20 mouse cellular contexts compared by ENCODE assay signal in the genomic region with DNA sequence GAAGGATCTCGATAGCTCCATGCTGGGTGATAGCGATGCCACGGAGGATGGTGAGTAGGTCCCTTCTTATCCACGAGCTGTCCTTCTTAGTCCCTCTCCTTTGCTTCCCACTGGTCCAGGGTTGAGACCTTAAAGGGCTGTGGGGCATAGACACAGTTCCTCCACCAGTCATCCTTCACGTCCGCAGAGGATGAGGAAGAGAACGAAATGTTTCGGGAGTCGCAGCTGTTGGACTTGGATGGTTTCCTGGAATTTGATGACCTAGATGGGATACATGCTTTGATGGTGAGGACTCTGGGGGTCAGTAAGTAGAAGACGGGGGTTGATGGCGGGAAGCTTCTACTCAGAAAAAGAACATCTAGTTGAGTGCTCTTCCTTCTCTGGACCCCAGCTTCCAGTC. TPM values are rescaled to one million over a fixed set of nuclear protein-coding genes. Genes with fewer than 3 reads are reported as not detected.
"Had no signal": no experiment of that assay in that cellular context is flagged by ENCODE, and none has a peak within 500 bp of the region (broad histone marks: within the 10 kb centered on the region; RNA-seq: fewer than 3 reads in every experiment).

No protein-coding gene starts in this region.

- H3K4me3 ChIP-seq: midbrain, embryonic 10.5 days; midbrain, embryonic 13.5 days; myocyte; neural tube, embryonic 13.5 days; neural tube, embryonic 15.5 days had no signal

- H3K27ac ChIP-seq: midbrain, embryonic 10.5 days; midbrain, embryonic 13.5 days; neural tube, embryonic 13.5 days; neural tube, embryonic 15.5 days had no signal

- DNase-seq: lung, adult 18-20 months; lung, embryonic 14.5 days; lung, postnatal 10 days; lung, postnatal 4 days; retina, postnatal 1 day; right cerebral cortex, adult 18-20 months; right cerebral cortex, postnatal 25 days; right cerebral cortex, postnatal 4 days; spleen, adult 18-20 months; thymus, adult 18-20 months; thymus, postnatal 14 days; thymus, postnatal 36 days had no signal

- H3K27me3 ChIP-seq: midbrain, embryonic 13.5 days; neural tube, embryonic 13.5 days had no signal

RNA-seq across cellular contexts. Expression of a gene that starts 40.7 kb away (rescaled TPM):
- total RNA-seq: megakaryocyte, adult 5-6 weeks; megakaryocyte-erythroid progenitor cell, adult 5-6 weeks had no signal
- polyA plus RNA-seq: lung, embryonic 14.5 days; midbrain, embryonic 10.5 days; midbrain, embryonic 13.5 days; midbrain, embryonic 16.5 days; myocyte; neural tube, embryonic 13.5 days; neural tube, embryonic 15.5 days had no signal
